Mouse (Mus musculus): Measurements from ENCODE around the gene Clip3.

- TF ChIP-seq CTCF (IDR thresholded peaks at IDR 0.05; ENCODE audit: borderline replicate concordance, control insufficient read depth, extremely low read depth, insufficient read depth, low read length, poor library complexity) (no peak), POLR2A (IDR thresholded peaks at IDR 0.05; ENCODE audit: control insufficient read depth, extremely low read depth, insufficient read depth, low read length, poor library complexity) (no peak)
These were observed 36.9 kb downstream of the Clip3 start for GRCm38 (mm10) chr7:30328379-30328778.
